Mouse (Mus musculus) spleen, adult 2 months (tissue): Measurements from ENCODE around the gene Rhob.

Experiments
- CTCF ChIP-seq: fragments of 200-500 bp; IDR thresholded peaks from 2 replicates; pipeline ENCODE4 v1.5.1; 2011; ENCODE audit warnings: mild to moderate bottlenecking, inconsistent platforms; ENCODE audit not compliant: insufficient read depth, insufficient read length, insufficient replicate concordance; ENCODE audit errors: extremely low read depth
- POLR2A ChIP-seq: fragments of 200-500 bp; IDR thresholded peaks from 2 replicates; pipeline ENCODE4 v1.6.1; 2011; ENCODE audit warnings: low read depth, low read length, inconsistent platforms

DNA sequence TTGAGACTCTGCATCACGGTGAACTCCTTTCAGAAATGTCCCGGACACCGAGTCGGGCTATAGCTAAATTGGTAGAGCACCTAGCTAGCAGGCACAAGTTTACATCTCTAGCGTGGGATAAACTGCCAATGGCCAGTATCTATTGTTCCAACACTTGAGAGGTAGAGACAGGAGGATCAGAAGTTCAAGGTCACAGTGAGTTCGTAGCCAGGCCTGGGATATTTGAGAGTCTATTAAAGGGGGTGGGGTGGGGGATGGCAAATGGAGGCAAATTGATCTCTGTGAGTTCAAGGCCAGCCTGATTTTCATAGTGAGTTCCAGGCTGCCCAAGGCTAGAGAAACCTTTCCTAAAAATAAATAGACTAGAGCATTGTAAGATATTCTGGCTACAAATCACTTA lies 47.0 kb upstream of the Rhob start:
- TF ChIP-seq POLR2A = no peak
- TF ChIP-seq CTCF = no peak
